Mouse (Mus musculus): ENCODE measurements around the gene Clasp2. TPM values are rescaled to one million over a fixed set of nuclear protein-coding genes. Genes with fewer than 3 reads are reported as not detected.

The Clasp2 gene
- polyA plus RNA-seq, 1 experiment from 2014 or later: 12.7 TPM

DNA sequence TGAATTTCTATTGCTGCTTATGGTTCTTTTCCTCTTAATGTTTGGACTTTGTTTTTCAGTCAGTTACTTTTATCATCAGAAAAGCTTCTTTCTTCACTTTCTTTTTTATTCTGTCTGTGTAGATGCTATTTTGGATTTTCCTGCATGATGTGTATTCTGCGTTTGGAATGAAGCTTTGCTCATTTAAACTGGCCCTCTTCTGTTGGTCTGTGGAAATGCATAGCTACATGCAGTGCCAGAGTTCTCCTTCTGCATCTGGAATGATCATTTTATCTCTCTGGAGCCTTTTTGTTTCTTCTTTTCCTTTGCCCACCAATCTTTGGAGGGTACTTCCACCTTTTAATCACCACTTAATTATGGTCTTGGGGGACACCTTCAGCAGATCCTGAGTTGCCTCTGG is 80.9 kb downstream of the Clasp2 start:
- Histone ChIP-seq H3K4me3 (replicated peaks; ENCODE audit: low read depth, low read length) (no peak overlapping the region), H3K4me2 (ENCODE audit: low read length) (no peak overlapping the region), H3K9me3 (replicated peaks; ENCODE audit: low read length) (no peaks in the 10 kb centered on the region), H3K9ac (ENCODE audit: low read depth, low read length) (no peak overlapping the region), H3K27ac (no peak overlapping the region), H3K4me1 (replicated peaks; ENCODE audit: insufficient read depth, low read length) (no peaks in the 10 kb centered on the region), H3K27me3 (ENCODE audit: insufficient read depth, low read length) (no peaks in the 10 kb centered on the region), H3K36me3 (ENCODE audit: insufficient read depth, low read length) (no peaks in the 10 kb centered on the region)
- TF ChIP-seq CTCF (IDR thresholded peaks at IDR 0.05; ENCODE audit: low read depth): peak; percentile 52; the same call in 1 of the 2 replicates
- DNase-seq (ENCODE audit: low spot score) (peak; percentile 37), ATAC-seq (replicated peaks; ENCODE audit: low FRiP score, low read depth) (no peak)
- 53% methylated on average over 1 of the region's 1 CpGs for WGBS

DNA sequence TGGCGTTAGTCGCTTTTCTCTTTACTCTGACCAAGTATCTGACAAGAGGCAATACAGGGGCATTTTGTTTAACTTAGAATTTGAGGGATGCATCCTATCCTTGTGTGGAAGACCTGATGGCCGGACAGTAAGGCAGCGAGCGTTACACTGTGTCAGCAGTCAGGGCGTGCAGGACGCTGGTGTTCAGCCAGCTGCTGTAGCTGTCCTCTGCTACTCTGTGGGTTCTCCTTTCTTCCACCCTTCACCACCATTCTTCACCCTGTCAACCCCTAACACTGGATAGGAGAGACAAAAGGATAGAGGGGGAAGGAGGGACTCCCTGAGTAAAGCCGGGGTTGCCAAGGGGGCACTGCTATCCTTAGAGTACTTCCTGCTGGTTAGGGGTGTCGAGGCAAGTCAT is 87.4 kb downstream of the Clasp2 start:
- ATAC-seq (replicated peaks; ENCODE audit: low FRiP score, low read depth): no peak
- H3K9ac ChIP-seq (ENCODE audit: low read depth, low read length): no peak overlapping the region
- no peak for TF ChIP-seq CTCF (IDR thresholded peaks at IDR 0.05; ENCODE audit: low read depth)
- no peaks in the 10 kb centered on the region for H3K36me3 ChIP-seq (ENCODE audit: insufficient read depth, low read length)
- H3K4me3 ChIP-seq (replicated peaks; ENCODE audit: low read depth, low read length): no peak overlapping the region
- WGBS: 82% methylated on average over 9 of the region's 9 CpGs
- H3K27me3 ChIP-seq (ENCODE audit: insufficient read depth, low read length): no peaks in the 10 kb centered on the region
- H3K9me3 ChIP-seq (replicated peaks; ENCODE audit: low read length): no peaks in the 10 kb centered on the region
- no peaks in the 10 kb centered on the region for H3K4me1 ChIP-seq (replicated peaks; ENCODE audit: insufficient read depth, low read length)
- no peak overlapping the region for H3K4me2 ChIP-seq (ENCODE audit: low read length)
- H3K27ac ChIP-seq: no peak overlapping the region
- no peak for DNase-seq (ENCODE audit: low spot score)

DNA sequence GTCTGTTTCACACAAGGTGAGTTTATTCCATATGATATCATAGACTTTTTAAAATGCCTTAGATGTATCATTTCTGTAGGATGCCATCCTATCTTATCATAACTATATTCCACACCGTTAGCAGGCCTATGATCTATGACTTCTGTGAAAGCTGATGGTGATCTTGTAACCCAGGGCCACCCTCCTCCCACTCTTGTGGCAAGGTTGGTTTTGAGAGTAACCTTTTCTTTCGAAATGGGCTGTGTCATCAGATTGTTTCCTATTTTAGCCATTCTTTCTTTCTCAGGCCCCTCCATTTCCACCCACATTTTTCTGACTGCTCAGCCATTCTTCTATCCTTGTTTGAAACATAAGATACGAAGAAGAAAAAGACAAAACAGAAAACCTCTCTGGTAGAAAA is 88.9 kb downstream of the Clasp2 start:
- H3K36me3 ChIP-seq (ENCODE audit: insufficient read depth, low read length): no peaks in the 10 kb centered on the region
- no peak for TF ChIP-seq CTCF (IDR thresholded peaks at IDR 0.05; ENCODE audit: low read depth)
- no peak for DNase-seq (ENCODE audit: low spot score)
- no peak overlapping the region for H3K9ac ChIP-seq (ENCODE audit: low read depth, low read length)
- H3K4me3 ChIP-seq (replicated peaks; ENCODE audit: low read depth, low read length): no peak overlapping the region
- 81% methylated on average over 3 of the region's 3 CpGs for WGBS
- no peak for ATAC-seq (replicated peaks; ENCODE audit: low FRiP score, low read depth)
- no peaks in the 10 kb centered on the region for H3K27me3 ChIP-seq (ENCODE audit: insufficient read depth, low read length)
- no peak overlapping the region for H3K27ac ChIP-seq
- H3K9me3 ChIP-seq (replicated peaks; ENCODE audit: low read length): no peaks in the 10 kb centered on the region
- H3K4me1 ChIP-seq (replicated peaks; ENCODE audit: insufficient read depth, low read length): no peaks in the 10 kb centered on the region
- no peak overlapping the region for H3K4me2 ChIP-seq (ENCODE audit: low read length)

DNA sequence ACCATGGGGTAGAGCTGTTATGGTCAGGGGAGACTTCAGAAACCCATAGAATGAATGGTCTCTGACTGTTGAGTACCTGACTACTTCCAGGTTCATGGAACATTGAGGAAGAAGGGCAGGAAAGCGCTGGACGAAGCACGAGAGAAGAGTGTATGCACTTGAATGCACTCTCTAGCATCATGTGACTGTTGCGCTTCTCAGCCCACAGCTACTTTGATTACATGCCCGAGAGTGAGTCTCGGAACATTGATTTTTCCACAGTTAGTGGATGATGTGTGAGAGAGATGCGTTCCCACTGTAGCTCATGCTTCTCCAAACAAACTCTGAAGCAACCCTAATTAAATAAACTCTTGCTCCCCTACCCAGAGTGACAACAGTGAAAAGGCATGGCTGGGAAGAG is 92.2 kb downstream of the Clasp2 start:
- Histone ChIP-seq H3K4me2 (ENCODE audit: low read length) (no peak overlapping the region), H3K4me3 (replicated peaks; ENCODE audit: low read depth, low read length) (no peak overlapping the region), H3K27me3 (ENCODE audit: insufficient read depth, low read length) (no peaks in the 10 kb centered on the region), H3K4me1 (replicated peaks; ENCODE audit: insufficient read depth, low read length) (no peaks in the 10 kb centered on the region), H3K27ac (no peak overlapping the region), H3K9me3 (replicated peaks; ENCODE audit: low read length) (no peaks in the 10 kb centered on the region), H3K9ac (ENCODE audit: low read depth, low read length) (no peak overlapping the region), H3K36me3 (ENCODE audit: insufficient read depth, low read length) (0 out of 2 replicates have a peak, but pooled peaks cover 3% of the 10 kb centered on the region)
- no peak for TF ChIP-seq CTCF (IDR thresholded peaks at IDR 0.05; ENCODE audit: low read depth)
- WGBS: 54% methylated on average over 7 of the region's 7 CpGs
- DNase-seq (ENCODE audit: low spot score): peak; percentile 37
- no peak for ATAC-seq (replicated peaks; ENCODE audit: low FRiP score, low read depth)

DNA sequence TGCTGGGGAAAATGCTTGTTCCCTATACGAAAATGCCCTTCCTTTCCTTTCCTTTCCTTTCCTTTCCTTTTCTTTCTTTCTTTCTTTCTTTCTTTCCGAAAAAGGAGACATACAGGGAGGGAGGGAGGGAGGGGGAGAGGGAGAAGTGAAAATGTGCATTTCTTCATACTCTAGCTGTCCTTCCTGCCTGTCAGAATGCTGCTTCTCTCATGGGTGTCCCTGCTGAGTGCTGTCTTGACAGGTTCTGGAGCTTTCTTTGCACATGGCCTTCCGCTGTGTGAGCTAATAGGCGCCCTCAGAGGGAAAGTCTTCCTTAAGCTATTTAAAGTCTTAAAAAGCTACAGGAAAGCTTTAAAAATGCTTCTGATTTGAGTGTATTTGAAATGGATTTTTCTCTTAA is 95.7 kb downstream of the Clasp2 start:
- WGBS: 93% methylated on average over 4 of the region's 4 CpGs
- Histone ChIP-seq H3K36me3 (ENCODE audit: insufficient read depth, low read length) (0 out of 2 replicates have a peak, but pooled peaks cover 3% of the 10 kb centered on the region), H3K4me1 (replicated peaks; ENCODE audit: insufficient read depth, low read length) (no peaks in the 10 kb centered on the region), H3K4me2 (ENCODE audit: low read length) (no peak overlapping the region), H3K9ac (ENCODE audit: low read depth, low read length) (no peak overlapping the region), H3K4me3 (replicated peaks; ENCODE audit: low read depth, low read length) (no peak overlapping the region), H3K27me3 (ENCODE audit: insufficient read depth, low read length) (no peaks in the 10 kb centered on the region), H3K27ac (no peak overlapping the region), H3K9me3 (replicated peaks; ENCODE audit: low read length) (no peaks in the 10 kb centered on the region)
- DNase-seq (ENCODE audit: low spot score) (no peak), ATAC-seq (replicated peaks; ENCODE audit: low FRiP score, low read depth) (no peak)
- no peak for TF ChIP-seq CTCF (IDR thresholded peaks at IDR 0.05; ENCODE audit: low read depth)

DNA sequence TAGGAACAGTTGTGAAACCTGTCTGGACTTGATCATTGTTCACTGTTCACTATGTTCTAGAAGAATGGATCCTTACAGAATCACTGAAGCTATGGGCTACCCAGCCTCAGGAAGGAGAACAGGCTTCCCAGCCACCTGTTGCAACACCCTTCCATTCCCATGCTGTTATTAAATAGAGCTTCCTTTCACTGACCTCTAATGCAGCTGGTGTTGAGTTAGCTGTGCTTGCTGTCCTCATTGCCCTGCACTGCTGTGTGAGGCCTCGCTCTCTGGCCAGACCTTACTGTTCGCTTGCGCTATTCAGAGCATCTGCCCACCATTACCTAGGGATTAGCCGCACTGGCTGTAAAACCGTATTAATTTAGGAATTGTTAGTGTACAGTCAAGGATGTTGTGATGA is 96.2 kb downstream of the Clasp2 start:
- H3K36me3 ChIP-seq (ENCODE audit: insufficient read depth, low read length): 0 out of 2 replicates have a peak, but pooled peaks cover 3% of the 10 kb centered on the region
- H3K9ac ChIP-seq (ENCODE audit: low read depth, low read length): no peak overlapping the region
- H3K9me3 ChIP-seq (replicated peaks; ENCODE audit: low read length): no peaks in the 10 kb centered on the region
- H3K4me2 ChIP-seq (ENCODE audit: low read length): no peak overlapping the region
- ATAC-seq (replicated peaks; ENCODE audit: low FRiP score, low read depth) (no peak), DNase-seq (ENCODE audit: low spot score) (no peak)
- H3K4me1 ChIP-seq (replicated peaks; ENCODE audit: insufficient read depth, low read length): no peaks in the 10 kb centered on the region
- TF ChIP-seq CTCF (IDR thresholded peaks at IDR 0.05; ENCODE audit: low read depth): no peak
- H3K4me3 ChIP-seq (replicated peaks; ENCODE audit: low read depth, low read length): no peak overlapping the region
- H3K27me3 ChIP-seq (ENCODE audit: insufficient read depth, low read length): no peaks in the 10 kb centered on the region
- WGBS: over 99% methylated on average over 5 of the region's 5 CpGs
- no peak overlapping the region for H3K27ac ChIP-seq

DNA sequence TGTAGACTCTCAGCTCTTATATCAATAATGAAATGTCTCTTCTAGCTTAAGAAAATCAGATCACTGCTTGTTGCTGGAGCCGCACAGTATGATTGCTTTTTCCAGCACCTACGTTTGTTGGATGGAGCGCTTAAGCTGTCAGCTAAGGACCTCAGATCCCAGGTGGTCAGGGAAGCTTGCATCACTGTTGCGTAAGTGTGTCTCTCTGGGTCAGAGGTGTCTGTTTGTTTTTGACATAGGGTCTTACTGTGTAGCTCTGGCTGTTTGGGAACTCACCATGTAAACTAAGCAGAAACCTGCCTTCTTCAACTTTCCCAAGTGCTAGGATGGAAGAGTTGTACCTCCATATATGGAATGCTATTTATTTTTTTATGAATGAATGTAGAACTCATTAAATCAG is 102.8 kb downstream of the Clasp2 start:
- no peak for DNase-seq (ENCODE audit: low spot score)
- Histone ChIP-seq H3K4me1 (replicated peaks; ENCODE audit: insufficient read depth, low read length) (no peaks in the 10 kb centered on the region), H3K27me3 (ENCODE audit: insufficient read depth, low read length) (no peaks in the 10 kb centered on the region), H3K4me2 (ENCODE audit: low read length) (no peak overlapping the region), H3K27ac (no peak overlapping the region), H3K9ac (ENCODE audit: low read depth, low read length) (no peak overlapping the region), H3K4me3 (replicated peaks; ENCODE audit: low read depth, low read length) (no peak overlapping the region), H3K36me3 (ENCODE audit: insufficient read depth, low read length) (peaks cover 4% of the 10 kb centered on the region; the same call in 1 of the 2 replicates), H3K9me3 (replicated peaks; ENCODE audit: low read length) (no peaks in the 10 kb centered on the region)
- no peak for ATAC-seq (replicated peaks; ENCODE audit: low FRiP score, low read depth)
- WGBS: 95% methylated on average over 4 of the region's 4 CpGs
- TF ChIP-seq CTCF (IDR thresholded peaks at IDR 0.05; ENCODE audit: low read depth): no peak

Measured in kidney, postnatal 0 days (tissue).